Mouse (Mus musculus): ENCODE data around the gene Spink8.
"Not testable (repeated sequence)": the region's sequence is repeated elsewhere in the genome, so short reads cannot be mapped to it uniquely, and the experiment has no call there.

The Spink8 gene

GRCm38 (mm10) chr9:109811980-109812379, at the start of gene Spink8:
Gene Spink8, plus strand, starts transcription at chr9:109812280.
- no peak for DNase-seq (ENCODE audit: low spot score)

- not testable (repeated sequence) for DNase-seq (ENCODE audit: low spot score)
Observed at GRCm38 (mm10) chr9:109766841-109767240, 45.2 kb upstream of the Spink8 start.

- DNase-seq (ENCODE audit: low spot score) = not testable (repeated sequence)
Observed at GRCm38 (mm10) chr9:109790570-109790969, 21.5 kb upstream of the Spink8 start, which contains the start of gene Fbxw27. Gene Fbxw27, minus strand, starts transcription at chr9:109790670.

GRCm38 (mm10) chr9:109795221-109795620, 16.9 kb upstream of the Spink8 start:
- no peak for DNase-seq (ENCODE audit: low spot score)

GRCm38 (mm10) chr9:109795811-109796210, 16.3 kb upstream of the Spink8 start:
- DNase-seq (ENCODE audit: low spot score) = no peak

GRCm38 (mm10) chr9:109798051-109798450, 14.0 kb upstream of the Spink8 start:
- DNase-seq (ENCODE audit: low spot score) = no peak

- DNase-seq (ENCODE audit: low spot score) = not testable (repeated sequence)
Observed at GRCm38 (mm10) chr9:109805596-109805995, 6.5 kb upstream of the Spink8 start.

- DNase-seq (ENCODE audit: low spot score) = no peak
Observed at GRCm38 (mm10) chr9:109806260-109806659, 5.8 kb upstream of the Spink8 start.

GRCm38 (mm10) chr9:109806695-109807293, 5.3 kb upstream of the Spink8 start:
- DNase-seq (ENCODE audit: low spot score) = no peak

- no peak for DNase-seq (ENCODE audit: low spot score)
Observed at GRCm38 (mm10) chr9:109807898-109808297, 4.2 kb upstream of the Spink8 start.

- DNase-seq (ENCODE audit: low spot score) = no peak
Observed at GRCm38 (mm10) chr9:109813424-109813823, 1.3 kb downstream of the Spink8 start.

- DNase-seq (ENCODE audit: low spot score) = no peak
Observed at GRCm38 (mm10) chr9:109816341-109816740, 4.3 kb downstream of the Spink8 start.

GRCm38 (mm10) chr9:109825739-109826138, 13.7 kb downstream of the Spink8 start:
- no peak for DNase-seq (ENCODE audit: low spot score)

GRCm38 (mm10) chr9:109826181-109826580, 14.1 kb downstream of the Spink8 start:
- no peak for DNase-seq (ENCODE audit: low spot score)

GRCm38 (mm10) chr9:109832391-109833087, 20.5 kb downstream of the Spink8 start, which contains the start of gene Nme6:
Gene Nme6, plus strand, starts transcription at chr9:109832749.
- DNase-seq (ENCODE audit: low spot score) = peak; percentile 83

GRCm38 (mm10) chr9:109833088-109833412, 21.0 kb downstream of the Spink8 start:
- DNase-seq (ENCODE audit: low spot score) = no peak

GRCm38 (mm10) chr9:109849312-109849758, 37.3 kb downstream of the Spink8 start, which contains the start of gene Camp:
Gene Camp, minus strand, starts transcription at chr9:109849617.
- DNase-seq (ENCODE audit: low spot score) = peak; percentile 52

- DNase-seq (ENCODE audit: low spot score) = no peak
Observed at GRCm38 (mm10) chr9:109850099-109850498, 38.0 kb downstream of the Spink8 start.

- no peak for DNase-seq (ENCODE audit: low spot score)
Observed at GRCm38 (mm10) chr9:109854341-109854740, 42.3 kb downstream of the Spink8 start.

- DNase-seq (ENCODE audit: low spot score) = no peak
Observed at GRCm38 (mm10) chr9:109855947-109856346, 43.9 kb downstream of the Spink8 start.

GRCm38 (mm10) chr9:109862397-109863044, 50.4 kb downstream of the Spink8 start:
- DNase-seq (ENCODE audit: low spot score) = peak; percentile 66

GRCm38 (mm10) chr9:109863085-109863484, 51.0 kb downstream of the Spink8 start:
- no peak for DNase-seq (ENCODE audit: low spot score)

- DNase-seq (ENCODE audit: low spot score) = no peak
Observed at GRCm38 (mm10) chr9:109866218-109866617, 54.1 kb downstream of the Spink8 start.
